In the genomic region with DNA sequence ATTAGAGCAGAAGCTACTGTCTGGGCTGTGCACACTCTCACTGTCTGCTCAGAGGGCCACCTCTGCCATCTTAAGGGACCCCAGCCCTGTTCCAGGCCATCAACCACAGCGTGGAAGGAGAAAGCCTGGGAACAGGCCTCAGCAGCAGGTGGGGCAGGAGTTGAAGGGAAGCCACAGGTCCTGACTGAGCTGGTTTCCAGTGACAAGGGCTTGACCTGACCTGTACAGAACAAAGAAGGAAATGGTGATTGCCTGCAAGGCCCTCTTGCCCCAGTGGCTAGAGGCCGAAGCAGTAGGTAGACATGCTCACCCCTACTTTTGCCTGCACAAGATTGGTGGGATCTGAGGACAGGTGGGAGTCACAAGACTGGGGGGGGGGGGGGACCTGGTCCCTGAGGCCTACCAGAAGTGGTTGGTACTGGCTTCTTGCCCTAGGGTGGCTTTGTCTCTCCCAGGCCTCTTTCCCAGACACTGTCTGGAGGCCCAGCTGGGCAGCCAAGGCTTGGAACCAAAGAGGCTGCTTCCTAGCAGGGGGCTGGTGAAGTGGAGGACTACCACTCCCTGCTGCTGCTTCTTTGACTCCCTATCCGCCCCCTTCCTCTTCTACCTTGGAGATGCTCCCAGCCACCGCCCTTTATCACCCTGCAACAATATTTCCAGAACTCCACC, we compare ENCODE assay signal across 10 mouse cellular contexts. TPM values are rescaled to one million over a fixed set of nuclear protein-coding genes. Genes with fewer than 3 reads are reported as not detected.
DNase-seq lines count a peak whose midpoint lies in the region; ATAC-seq and TF ChIP-seq lines count a peak whose summit lies in the region.
"Had no signal": no experiment of that assay in that cellular context is flagged by ENCODE, and none has a peak within 500 bp of the region (broad histone marks: within the 10 kb centered on the region; RNA-seq: fewer than 3 reads in every experiment).

No protein-coding gene starts in this region.

- TF ChIP-seq EP300 in liver, postnatal 0 days (IDR thresholded peaks at IDR 0.05; ENCODE audit: low read depth): no peak

- TF ChIP-seq CTCF in liver, postnatal 0 days (IDR thresholded peaks at IDR 0.05; ENCODE audit: low read depth): no peak
- TF ChIP-seq CTCF in kidney, postnatal 0 days (IDR thresholded peaks at IDR 0.05; ENCODE audit: low read depth): no peak

- H3K9ac ChIP-seq in heart, embryonic 12.5 days: no peak overlapping the region
- H3K9ac ChIP-seq in liver, embryonic 13.5 days: no peak overlapping the region
- H3K9ac ChIP-seq in liver, postnatal 0 days (replicated peaks): no peak overlapping the region
- no peak overlapping the region for H3K9ac ChIP-seq in kidney, postnatal 0 days (ENCODE audit: low read depth, low read length)

- WGBS in heart, embryonic 12.5 days: 80% methylated on average over 4 of the region's 4 CpGs
- WGBS in liver, embryonic 13.5 days (ENCODE audit: insufficient replicate concordance): 66% methylated on average over 4 of the region's 4 CpGs
- WGBS in liver, postnatal 0 days (ENCODE audit: insufficient replicate concordance): 78% methylated on average over 4 of the region's 4 CpGs
- 45% methylated on average over 4 of the region's 4 CpGs for WGBS in kidney, postnatal 0 days

- no peaks in the 10 kb centered on the region for H3K27me3 ChIP-seq in heart, embryonic 12.5 days (replicated peaks)
- no peaks in the 10 kb centered on the region for H3K27me3 ChIP-seq in liver, embryonic 13.5 days
- no peaks in the 10 kb centered on the region for H3K27me3 ChIP-seq in liver, postnatal 0 days (ENCODE audit: insufficient read depth, low read length)
- H3K27me3 ChIP-seq in kidney, postnatal 0 days (ENCODE audit: insufficient read depth, low read length): no peaks in the 10 kb centered on the region
- H3K27me3 ChIP-seq: CH12.LX had no signal

- H3K4me2 ChIP-seq in heart, embryonic 12.5 days: no peak overlapping the region
- H3K4me2 ChIP-seq in liver, embryonic 13.5 days: no peak overlapping the region
- H3K4me2 ChIP-seq in liver, postnatal 0 days (ENCODE audit: low read depth, low read length): no peak overlapping the region
- H3K4me2 ChIP-seq in kidney, postnatal 0 days (ENCODE audit: low read length): no peak overlapping the region

- H3K36me3 ChIP-seq in heart, embryonic 12.5 days: no peaks in the 10 kb centered on the region
- H3K36me3 ChIP-seq in liver, embryonic 13.5 days: no peaks in the 10 kb centered on the region
- H3K36me3 ChIP-seq in liver, postnatal 0 days (replicated peaks; ENCODE audit: insufficient read depth, low read length): no peaks in the 10 kb centered on the region
- H3K36me3 ChIP-seq in kidney, postnatal 0 days (ENCODE audit: insufficient read depth, low read length): no peaks in the 10 kb centered on the region

- H3K4me1 ChIP-seq in heart, embryonic 12.5 days (replicated peaks): peaks cover 21% of the 10 kb centered on the region
- peaks cover 9% of the 10 kb centered on the region for H3K4me1 ChIP-seq in liver, embryonic 13.5 days (replicated peaks)
- no peaks in the 10 kb centered on the region for H3K4me1 ChIP-seq in liver, postnatal 0 days (ENCODE audit: insufficient read depth)
- H3K4me1 ChIP-seq in kidney, postnatal 0 days (replicated peaks; ENCODE audit: insufficient read depth, low read length): peaks cover 18% of the 10 kb centered on the region

- H3K4me3 ChIP-seq in heart, embryonic 12.5 days: no peak overlapping the region
- H3K4me3 ChIP-seq in liver, embryonic 13.5 days (replicated peaks): no peak overlapping the region
- H3K4me3 ChIP-seq in liver, postnatal 0 days (ENCODE audit: low read depth, low read length): no peak overlapping the region
- no peak overlapping the region for H3K4me3 ChIP-seq in kidney, postnatal 0 days (replicated peaks; ENCODE audit: low read depth, low read length)

- peak; percentile 8; the same call in 1 of the 2 replicates for ATAC-seq in heart, embryonic 12.5 days (ENCODE audit: insufficient number of reproducible peaks, low FRiP score)
- ATAC-seq in liver, embryonic 13.5 days (ENCODE audit: low read depth): 0 out of 2 replicates have a peak, but pooled peaks have one; percentile 23
- no peak for ATAC-seq in liver, postnatal 0 days
- ATAC-seq in kidney, postnatal 0 days (replicated peaks; ENCODE audit: low FRiP score, low read depth): 0 out of 2 replicates have a peak, but pooled peaks have one; percentile 5
- no peak for ATAC-seq in CD4-positive, CD25-positive, alpha-beta regulatory T cell, adult 4 months

- peaks cover 6% of the 10 kb centered on the region; the same call in 1 of the 2 replicates for H3K9me3 ChIP-seq in heart, embryonic 12.5 days (replicated peaks)
- H3K9me3 ChIP-seq in liver, embryonic 13.5 days (replicated peaks): no peaks in the 10 kb centered on the region
- no peaks in the 10 kb centered on the region for H3K9me3 ChIP-seq in liver, postnatal 0 days (ENCODE audit: low read length)
- H3K9me3 ChIP-seq in kidney, postnatal 0 days (replicated peaks; ENCODE audit: low read length): no peaks in the 10 kb centered on the region

- H3K27ac ChIP-seq in heart, embryonic 12.5 days (ENCODE audit: poor library complexity, severe bottlenecking): 0 out of 2 replicates have a peak overlapping the region, but pooled peaks have one; percentile 3
- no peak overlapping the region for H3K27ac ChIP-seq in liver, embryonic 13.5 days
- no peak overlapping the region for H3K27ac ChIP-seq in liver, postnatal 0 days (ENCODE audit: low read depth)
- H3K27ac ChIP-seq in kidney, postnatal 0 days: peak overlapping the region; percentile 86

- DNase-seq in heart, adult 18-20 months: no peak
- DNase-seq in liver, embryonic 13.5 days: no peak
- no peak for DNase-seq in liver, postnatal 0 days
- DNase-seq in ES-CJ7 (ENCODE audit: low read depth, low spot score): peak; percentile 75
- DNase-seq in kidney, postnatal 0 days (ENCODE audit: low spot score): no peak
- DNase-seq in adrenal gland, adult 2 months: no peak
- DNase-seq: right cerebral cortex, postnatal 4 days had no signal

RNA-seq across cellular contexts. Expression of gene Irf2bpl, which starts 12.8 kb away (rescaled TPM):
- 57.8 and 59.5 TPM in 2 replicates for polyA plus RNA-seq in heart, embryonic 12.5 days (2016; fragmentation: Nextera tagmentation; extraction: Ambion mirVana)
- total RNA-seq in heart, adult 18-20 months (2021): 10 to 100 TPM; 30.0 to 30.5 TPM
- 2.8 and 3.0 TPM in 2 replicates for polyA plus RNA-seq in liver, embryonic 13.5 days (2015; fragmentation: Nextera tagmentation; extraction: Ambion mirVana)
- polyA plus RNA-seq in liver, postnatal 0 days (2015; fragmentation: Nextera tagmentation; extraction: Ambion mirVana): 5.0 and 5.3 TPM in 2 replicates
- 52.1 and 57.9 TPM in 2 replicates for polyA plus RNA-seq in kidney, postnatal 0 days (2015; fragmentation: Nextera tagmentation; extraction: Ambion mirVana)
- total RNA-seq in adrenal gland, adult 2 months (2021): 10 to 100 TPM; 51.1 to 79.5 TPM
- polyA plus RNA-seq in adrenal gland, adult 2 months (2012; rRNA removed): 121 and 122 TPM in 2 replicates
- polyA plus RNA-seq in CD4-positive, CD25-positive, alpha-beta regulatory T cell, adult 4 months (2017; shearing (Covaris generic)): 10 to 100 TPM in 1 of 2 experiments, 1 to 10 TPM in 1; 7.6 to 18.8 TPM

Comparison
In these comparisons a context has a peak if more than half of its experiments do, and no peak if none do; other contexts are left out.
1. ATAC-seq: peak in heart, embryonic 12.5 days (single experiment), liver, embryonic 13.5 days (single experiment) and kidney, postnatal 0 days (single experiment); none in liver, postnatal 0 days (single experiment) and CD4-positive, CD25-positive, alpha-beta regulatory T cell, adult 4 months (single experiment).
2. H3K27ac ChIP-seq: peak in heart, embryonic 12.5 days (single experiment) and kidney, postnatal 0 days (single experiment); none in liver, embryonic 13.5 days (single experiment) and liver, postnatal 0 days (single experiment).